Comparison of ENCODE assay signal across 8 mouse cellular contexts in genomic region chr11:115823774-115824740, GRCm38 (mm10). TPM values are rescaled to one million over a fixed set of nuclear protein-coding genes. Genes with fewer than 3 reads are reported as not detected.
DNase-seq lines count a peak whose midpoint lies in the region; ATAC-seq and TF ChIP-seq lines count a peak whose summit lies in the region.

Gene Llgl2 (plus strand): TSS chr11:115824049.

- peak; percentile 93 for DNase-seq in kidney, postnatal 0 days (ENCODE audit: low spot score)
- peak; percentile 86 for DNase-seq in ovary, adult 18-20 months (ENCODE audit: low spot score)
- DNase-seq in thymus, adult 2 months: peak; percentile 88

- peaks cover 31% of the 10 kb centered on the region for H3K36me3 ChIP-seq in embryonic facial prominence, embryonic 15.5 days
- peaks cover 39% of the 10 kb centered on the region for H3K36me3 ChIP-seq in heart, embryonic 13.5 days
- peaks cover 24% of the 10 kb centered on the region; the same call in 1 of the 2 replicates for H3K36me3 ChIP-seq in kidney, postnatal 0 days (ENCODE audit: insufficient read depth, low read length)
- H3K36me3 ChIP-seq in lung, embryonic 16.5 days (ENCODE audit: control insufficient read depth, insufficient read depth, low read length): peaks cover 22% of the 10 kb centered on the region
- H3K36me3 ChIP-seq in thymus, adult 2 months (ENCODE audit: control insufficient read depth, insufficient read depth, low read length): no peaks in the 10 kb centered on the region

- no peaks in the 10 kb centered on the region for H3K9me3 ChIP-seq in embryonic facial prominence, embryonic 15.5 days (replicated peaks)
- no peaks in the 10 kb centered on the region for H3K9me3 ChIP-seq in heart, embryonic 13.5 days
- H3K9me3 ChIP-seq in kidney, postnatal 0 days (replicated peaks; ENCODE audit: low read length): no peaks in the 10 kb centered on the region
- H3K9me3 ChIP-seq in lung, embryonic 16.5 days (ENCODE audit: control insufficient read depth, low read length): no peaks in the 10 kb centered on the region

- 1% methylated on average over 87 of the region's 87 CpGs for WGBS in bone marrow, adult 2 months
- WGBS in embryonic facial prominence, embryonic 15.5 days: under 1% methylated on average over 79 of the region's 87 CpGs
- under 1% methylated on average over 86 of the region's 87 CpGs for WGBS in heart, embryonic 13.5 days
- WGBS in kidney, postnatal 0 days: under 1% methylated on average over 87 of the region's 87 CpGs
- under 1% methylated on average over 87 of the region's 87 CpGs for WGBS in lung, embryonic 16.5 days
- WGBS in thymus, adult 2 months: 2% methylated on average over 87 of the region's 87 CpGs

- ATAC-seq in CD4-positive, CD25-positive, alpha-beta regulatory T cell, adult 4 months: peak; percentile 95
- ATAC-seq in embryonic facial prominence, embryonic 15.5 days (ENCODE audit: insufficient number of reproducible peaks, low FRiP score, low TSS enrichment, low read depth): peak; percentile 91
- ATAC-seq in heart, embryonic 13.5 days (ENCODE audit: extremely low read depth, insufficient number of reproducible peaks, low FRiP score, low TSS enrichment): peak; percentile 92
- ATAC-seq in kidney, postnatal 0 days (replicated peaks; ENCODE audit: low FRiP score, low read depth): peak; percentile 97
- ATAC-seq in lung, embryonic 16.5 days (ENCODE audit: low read depth): peak; percentile 98

- H3K4me2 ChIP-seq in embryonic facial prominence, embryonic 15.5 days (replicated peaks): peak within 1 kb of the TSS; percentile 92
- H3K4me2 ChIP-seq in heart, embryonic 13.5 days: peak within 1 kb of the TSS; percentile 99
- H3K4me2 ChIP-seq in kidney, postnatal 0 days (ENCODE audit: low read length): peak within 1 kb of the TSS; percentile 96
- peak within 1 kb of the TSS; percentile 86 for H3K4me2 ChIP-seq in lung, embryonic 16.5 days (ENCODE audit: low read depth, low read length)

- no peaks in the 10 kb centered on the region; the same call in 1 of the 2 replicates for H3K4me1 ChIP-seq in bone marrow, adult 2 months (ENCODE audit: control insufficient read depth, insufficient read depth, low read length)
- peaks cover 19% of the 10 kb centered on the region for H3K4me1 ChIP-seq in embryonic facial prominence, embryonic 15.5 days
- H3K4me1 ChIP-seq in heart, embryonic 13.5 days: peaks cover 38% of the 10 kb centered on the region
- H3K4me1 ChIP-seq in kidney, postnatal 0 days (replicated peaks; ENCODE audit: insufficient read depth, low read length): peaks cover 12% of the 10 kb centered on the region
- peaks cover 21% of the 10 kb centered on the region for H3K4me1 ChIP-seq in lung, embryonic 16.5 days (replicated peaks; ENCODE audit: control insufficient read depth, insufficient read depth, low read length)
- H3K4me1 ChIP-seq in thymus, adult 2 months (replicated peaks; ENCODE audit: control insufficient read depth, insufficient read depth, low read length): peaks cover 10% of the 10 kb centered on the region

- H3K27me3 ChIP-seq in embryonic facial prominence, embryonic 15.5 days: peaks cover 26% of the 10 kb centered on the region
- H3K27me3 ChIP-seq in heart, embryonic 13.5 days (replicated peaks): 0 out of 2 replicates have a peak, but pooled peaks cover 4% of the 10 kb centered on the region
- H3K27me3 ChIP-seq in kidney, postnatal 0 days (ENCODE audit: insufficient read depth, low read length): no peaks in the 10 kb centered on the region
- H3K27me3 ChIP-seq in lung, embryonic 16.5 days (ENCODE audit: control insufficient read depth, insufficient read depth, low read depth, low read length): peaks cover 9% of the 10 kb centered on the region; the same call in 1 of the 2 replicates
- no peaks in the 10 kb centered on the region for H3K27me3 ChIP-seq in thymus, adult 2 months (ENCODE audit: control insufficient read depth, insufficient read depth, low read length)

- H3K9ac ChIP-seq in embryonic facial prominence, embryonic 15.5 days: peak within 1 kb of the TSS; percentile 44
- peak within 1 kb of the TSS; percentile 88 for H3K9ac ChIP-seq in heart, embryonic 13.5 days
- H3K9ac ChIP-seq in kidney, postnatal 0 days (ENCODE audit: low read depth, low read length): peak within 1 kb of the TSS; percentile 82
- peak within 1 kb of the TSS; percentile 70 for H3K9ac ChIP-seq in lung, embryonic 16.5 days (ENCODE audit: low read length)

- TF ChIP-seq CTCF in bone marrow, adult 2 months (IDR thresholded peaks at IDR 0.05; ENCODE audit: control insufficient read depth, insufficient read depth, low read length): no peak
- no peak for TF ChIP-seq CTCF in kidney, postnatal 0 days (IDR thresholded peaks at IDR 0.05; ENCODE audit: low read depth)
- peak; percentile 15; the same call in 1 of the 2 replicates for TF ChIP-seq CTCF in thymus, adult 2 months (IDR thresholded peaks at IDR 0.05; ENCODE audit: borderline replicate concordance, control insufficient read depth, extremely low read depth, insufficient read depth, low read length, poor library complexity)

- peak within 1 kb of the TSS; percentile 4; the same call in 1 of the 2 replicates for H3K27ac ChIP-seq in bone marrow, adult 2 months (ENCODE audit: control insufficient read depth, insufficient read depth, low read depth, low read length, poor library complexity)
- peak within 1 kb of the TSS; percentile 74 for H3K27ac ChIP-seq in embryonic facial prominence, embryonic 15.5 days (replicated peaks)
- H3K27ac ChIP-seq in heart, embryonic 13.5 days (replicated peaks): peak within 1 kb of the TSS; percentile 22; the same call in 1 of the 2 replicates
- peak within 1 kb of the TSS; percentile 87 for H3K27ac ChIP-seq in kidney, postnatal 0 days
- H3K27ac ChIP-seq in lung, embryonic 16.5 days (ENCODE audit: low read length): peak within 1 kb of the TSS; percentile 81
- no peak within 1 kb of the TSS for H3K27ac ChIP-seq in thymus, adult 2 months (ENCODE audit: control insufficient read depth, insufficient read depth, low read length)

- peak within 1 kb of the TSS; percentile 67 for H3K4me3 ChIP-seq in bone marrow, adult 2 months (replicated peaks; ENCODE audit: control insufficient read depth, low read depth, low read length)
- peak within 1 kb of the TSS; percentile 73 for H3K4me3 ChIP-seq in embryonic facial prominence, embryonic 15.5 days (replicated peaks)
- H3K4me3 ChIP-seq in heart, embryonic 13.5 days: peak within 1 kb of the TSS; percentile 88
- H3K4me3 ChIP-seq in kidney, postnatal 0 days (replicated peaks; ENCODE audit: low read depth, low read length): peak within 1 kb of the TSS; percentile 73
- peak within 1 kb of the TSS; percentile 65 for H3K4me3 ChIP-seq in lung, embryonic 16.5 days (ENCODE audit: low read length)
- peak within 1 kb of the TSS; percentile 74 for H3K4me3 ChIP-seq in thymus, adult 2 months (ENCODE audit: control insufficient read depth, insufficient read depth, low read length)

- peak; percentile 63; the same call in 1 of the 2 replicates for TF ChIP-seq POLR2A in bone marrow, adult 2 months (IDR thresholded peaks at IDR 0.05; ENCODE audit: borderline replicate concordance, control insufficient read depth, low read depth, low read length)
- TF ChIP-seq POLR2A in thymus, adult 2 months (IDR thresholded peaks at IDR 0.05; ENCODE audit: control insufficient read depth, extremely low read depth, insufficient read depth, low read length, poor library complexity): peak; percentile 87

RNA-seq across cellular contexts. Expression of gene Llgl2, which starts in this region (rescaled TPM):
- 10 to 100 TPM in 1 of 2 experiments, 1 to 10 TPM in 1; 7.9 to 11.1 TPM for polyA plus RNA-seq in CD4-positive, CD25-positive, alpha-beta regulatory T cell, adult 4 months (2017; shearing (Covaris generic))
- polyA plus RNA-seq in bone marrow, adult 2 months (2011; ENCODE audit: insufficient read depth, insufficient read length, low replicate concordance, missing spikeins): 2.2 and 13.7 TPM in 2 replicates
- polyA plus RNA-seq in embryonic facial prominence, embryonic 15.5 days (2015; fragmentation: Nextera tagmentation; extraction: Ambion mirVana): 21.8 and 22.6 TPM in 2 replicates
- polyA plus RNA-seq in heart, embryonic 13.5 days (2015; fragmentation: Nextera tagmentation; extraction: Ambion mirVana): 18.9 and 19.0 TPM in 2 replicates
- 54.5 and 61.2 TPM in 2 replicates for polyA plus RNA-seq in kidney, postnatal 0 days (2015; fragmentation: Nextera tagmentation; extraction: Ambion mirVana)
- 45.0 and 58.7 TPM in 2 replicates for polyA plus RNA-seq in lung, embryonic 16.5 days (2015; fragmentation: Nextera tagmentation; extraction: Ambion mirVana)
- polyA plus RNA-seq in thymus, adult 2 months (2012; rRNA removed): 54.5 and 68.6 TPM in 2 replicates
